Mouse (Mus musculus): ENCODE results near the gene Lrrc30. TPM values are rescaled to one million over a fixed set of nuclear protein-coding genes. Genes with fewer than 3 reads are reported as not detected.
A peak's percentile ranks its signal among the peaks of the same experiment; 100 is the strongest.

Lrrc30 gene
- not detected in 2 replicates for polyA plus RNA-seq (2012; rRNA removed)

GRCm38 (mm10) chr17:67632676-67633339, at the start of gene Lrrc30:
Lrrc30 (minus strand) TSS chr17:67632723.
- Histone ChIP-seq H3K27me3 (ENCODE audit: control insufficient read depth, insufficient read depth, low read length) (no peaks in the 10 kb centered on the region), H3K36me3 (ENCODE audit: control insufficient read depth, insufficient read depth, low read length) (no peaks in the 10 kb centered on the region), H3K4me3 (ENCODE audit: control insufficient read depth, low read depth, low read length) (no peak within 1 kb of the TSS), H3K27ac (ENCODE audit: control insufficient read depth, insufficient read depth, low read depth, low read length) (no peak within 1 kb of the TSS), H3K4me1 (ENCODE audit: control insufficient read depth, insufficient read depth, low read length) (no peaks in the 10 kb centered on the region)
- TF ChIP-seq CTCF (IDR thresholded peaks at IDR 0.05; ENCODE audit: control insufficient read depth, insufficient read depth, insufficient replicate concordance, low read depth, low read length): no peak
- TF ChIP-seq POLR2A (IDR thresholded peaks at IDR 0.05; ENCODE audit: control insufficient read depth, low read depth, low read length): no peak

GRCm38 (mm10) chr17:67681084-67681483, 48.6 kb upstream of the Lrrc30 start:
- Histone ChIP-seq H3K36me3 (ENCODE audit: control insufficient read depth, insufficient read depth, low read length) (no peaks in the 10 kb centered on the region), H3K27me3 (ENCODE audit: control insufficient read depth, insufficient read depth, low read length) (no peaks in the 10 kb centered on the region), H3K27ac (ENCODE audit: control insufficient read depth, insufficient read depth, low read depth, low read length) (no peak overlapping the region), H3K4me1 (ENCODE audit: control insufficient read depth, insufficient read depth, low read length) (no peaks in the 10 kb centered on the region), H3K4me3 (ENCODE audit: control insufficient read depth, low read depth, low read length) (no peak overlapping the region)
- TF ChIP-seq CTCF (IDR thresholded peaks at IDR 0.05; ENCODE audit: control insufficient read depth, insufficient read depth, insufficient replicate concordance, low read depth, low read length) (no peak), POLR2A (IDR thresholded peaks at IDR 0.05; ENCODE audit: control insufficient read depth, low read depth, low read length) (no peak)

GRCm38 (mm10) chr17:67678576-67678975, 46.1 kb upstream of the Lrrc30 start:
- Histone ChIP-seq H3K4me1 (ENCODE audit: control insufficient read depth, insufficient read depth, low read length) (no peaks in the 10 kb centered on the region), H3K36me3 (ENCODE audit: control insufficient read depth, insufficient read depth, low read length) (no peaks in the 10 kb centered on the region), H3K27me3 (ENCODE audit: control insufficient read depth, insufficient read depth, low read length) (no peaks in the 10 kb centered on the region), H3K4me3 (ENCODE audit: control insufficient read depth, low read depth, low read length) (no peak overlapping the region), H3K27ac (ENCODE audit: control insufficient read depth, insufficient read depth, low read depth, low read length) (no peak overlapping the region)
- TF ChIP-seq CTCF (IDR thresholded peaks at IDR 0.05; ENCODE audit: control insufficient read depth, insufficient read depth, insufficient replicate concordance, low read depth, low read length): no peak
- no peak for TF ChIP-seq POLR2A (IDR thresholded peaks at IDR 0.05; ENCODE audit: control insufficient read depth, low read depth, low read length)

- no peaks in the 10 kb centered on the region for H3K36me3 ChIP-seq (ENCODE audit: control insufficient read depth, insufficient read depth, low read length)
- no peak overlapping the region for H3K4me3 ChIP-seq (ENCODE audit: control insufficient read depth, low read depth, low read length)
- no peaks in the 10 kb centered on the region for H3K27me3 ChIP-seq (ENCODE audit: control insufficient read depth, insufficient read depth, low read length)
- TF ChIP-seq CTCF (IDR thresholded peaks at IDR 0.05; ENCODE audit: control insufficient read depth, insufficient read depth, insufficient replicate concordance, low read depth, low read length): peak; percentile 49; the same call in 1 of the 2 replicates
- no peak for TF ChIP-seq POLR2A (IDR thresholded peaks at IDR 0.05; ENCODE audit: control insufficient read depth, low read depth, low read length)
- no peak overlapping the region for H3K27ac ChIP-seq (ENCODE audit: control insufficient read depth, insufficient read depth, low read depth, low read length)
- H3K4me1 ChIP-seq (ENCODE audit: control insufficient read depth, insufficient read depth, low read length): peaks cover 3% of the 10 kb centered on the region; the same call in 1 of the 2 replicates
Measured at GRCm38 (mm10) chr17:67667981-67668380, 35.5 kb upstream of the Lrrc30 start.

GRCm38 (mm10) chr17:67666981-67667380, 34.5 kb upstream of the Lrrc30 start:
- H3K4me1 ChIP-seq (ENCODE audit: control insufficient read depth, insufficient read depth, low read length): peaks cover 3% of the 10 kb centered on the region; the same call in 1 of the 2 replicates
- no peak overlapping the region for H3K4me3 ChIP-seq (ENCODE audit: control insufficient read depth, low read depth, low read length)
- H3K27me3 ChIP-seq (ENCODE audit: control insufficient read depth, insufficient read depth, low read length): no peaks in the 10 kb centered on the region
- H3K36me3 ChIP-seq (ENCODE audit: control insufficient read depth, insufficient read depth, low read length): no peaks in the 10 kb centered on the region
- H3K27ac ChIP-seq (ENCODE audit: control insufficient read depth, insufficient read depth, low read depth, low read length): no peak overlapping the region
- TF ChIP-seq CTCF (IDR thresholded peaks at IDR 0.05; ENCODE audit: control insufficient read depth, insufficient read depth, insufficient replicate concordance, low read depth, low read length): no peak
- no peak for TF ChIP-seq POLR2A (IDR thresholded peaks at IDR 0.05; ENCODE audit: control insufficient read depth, low read depth, low read length)

- no peak for TF ChIP-seq POLR2A (IDR thresholded peaks at IDR 0.05; ENCODE audit: control insufficient read depth, low read depth, low read length)
- no peak for TF ChIP-seq CTCF (IDR thresholded peaks at IDR 0.05; ENCODE audit: control insufficient read depth, insufficient read depth, insufficient replicate concordance, low read depth, low read length)
Measured at GRCm38 (mm10) chr17:67664299-67664698, 31.8 kb upstream of the Lrrc30 start.

GRCm38 (mm10) chr17:67651506-67651905, 19.0 kb upstream of the Lrrc30 start:
- no peak overlapping the region for H3K27ac ChIP-seq (ENCODE audit: control insufficient read depth, insufficient read depth, low read depth, low read length)
- no peak overlapping the region for H3K4me3 ChIP-seq (ENCODE audit: control insufficient read depth, low read depth, low read length)
- H3K27me3 ChIP-seq (ENCODE audit: control insufficient read depth, insufficient read depth, low read length): no peaks in the 10 kb centered on the region
- no peaks in the 10 kb centered on the region for H3K36me3 ChIP-seq (ENCODE audit: control insufficient read depth, insufficient read depth, low read length)
- no peaks in the 10 kb centered on the region for H3K4me1 ChIP-seq (ENCODE audit: control insufficient read depth, insufficient read depth, low read length)
- TF ChIP-seq POLR2A (IDR thresholded peaks at IDR 0.05; ENCODE audit: control insufficient read depth, low read depth, low read length): no peak
- TF ChIP-seq CTCF (IDR thresholded peaks at IDR 0.05; ENCODE audit: control insufficient read depth, insufficient read depth, insufficient replicate concordance, low read depth, low read length): peak; percentile 92; the same call in 1 of the 2 replicates

More at GRCm38 (mm10) chr17:67664299-67664698, 31.8 kb upstream of the Lrrc30 start:
- H3K36me3 ChIP-seq (ENCODE audit: control insufficient read depth, insufficient read depth, low read length): no peaks in the 10 kb centered on the region
- H3K4me3 ChIP-seq (ENCODE audit: control insufficient read depth, low read depth, low read length): no peak overlapping the region
- H3K4me1 ChIP-seq (ENCODE audit: control insufficient read depth, insufficient read depth, low read length): peaks cover 3% of the 10 kb centered on the region; the same call in 1 of the 2 replicates
- H3K27ac ChIP-seq (ENCODE audit: control insufficient read depth, insufficient read depth, low read depth, low read length): no peak overlapping the region
- no peaks in the 10 kb centered on the region for H3K27me3 ChIP-seq (ENCODE audit: control insufficient read depth, insufficient read depth, low read length)
